Mouse (Mus musculus): Measurements from ENCODE around the gene Klf6.

GRCm38 (mm10) chr13:5844338-5844737 lies 16.9 kb upstream of the Klf6 start:
- TF ChIP-seq SRF (IDR thresholded peaks at IDR 0.05; ENCODE audit: control insufficient read depth, insufficient read length, low read depth) (no peak), MYOG (IDR thresholded peaks at IDR 0.05; ENCODE audit: control insufficient read depth in 1 of 3, insufficient read depth in 1 of 3, insufficient read length in 2 of 3, low read depth in 2 of 3) (no peak), POLR2A (IDR thresholded peaks at IDR 0.05; ENCODE audit: insufficient read length, low read depth) (no peak), CEBPB (IDR thresholded peaks at IDR 0.05; ENCODE audit: insufficient read depth, poor library complexity, severe bottlenecking) (no peak), POLR2AphosphoS2 (IDR thresholded peaks at IDR 0.05; ENCODE audit: insufficient read length, low read depth) (no peak), TCF3 (IDR thresholded peaks at IDR 0.05; ENCODE audit: insufficient read length, low read depth) (no peak), MAX (IDR thresholded peaks at IDR 0.05; ENCODE audit: low read depth) (no peak)
